Comparison of ENCODE assay signal across 8 mouse cellular contexts in genomic region chr1:53352327-53353261, GRCm38 (mm10). TPM values are rescaled to one million over a fixed set of nuclear protein-coding genes. Genes with fewer than 3 reads are reported as not detected.
DNase-seq lines count a peak whose midpoint lies in the region; ATAC-seq and TF ChIP-seq lines count a peak whose summit lies in the region.

TSS of gene Asdurf (minus strand) at chr1:53352619.
TSS of gene Gm28551 (minus strand) at chr1:53352667.
TSS of gene Asnsd1 (minus strand) at chr1:53352752.

- no peaks in the 10 kb centered on the region for H3K9me3 ChIP-seq in heart, embryonic 12.5 days (replicated peaks)
- no peaks in the 10 kb centered on the region for H3K9me3 ChIP-seq in kidney, postnatal 0 days (replicated peaks; ENCODE audit: low read length)
- no peaks in the 10 kb centered on the region for H3K9me3 ChIP-seq in liver, embryonic 11.5 days (ENCODE audit: control insufficient read depth, low read length)
- H3K9me3 ChIP-seq in stomach, embryonic 14.5 days (ENCODE audit: control insufficient read depth, low read depth, low read length), result no peaks in the 10 kb centered on the region

- peak within 1 kb of the TSS; percentile 80 for H3K27ac ChIP-seq in heart, embryonic 12.5 days (ENCODE audit: poor library complexity, severe bottlenecking)
- peak within 1 kb of the TSS; percentile 65; the same call in 1 of the 2 replicates for H3K27ac ChIP-seq in kidney, postnatal 0 days
- peak within 1 kb of the TSS; percentile 86 for H3K27ac ChIP-seq in liver, embryonic 11.5 days (ENCODE audit: low read depth, low read length)
- H3K27ac ChIP-seq in stomach, embryonic 14.5 days (ENCODE audit: low read length), result peak within 1 kb of the TSS; percentile 81

- peak; percentile 100 for ATAC-seq in erythroid progenitor cell, adult 5-6 weeks (replicated peaks; ENCODE audit: low FRiP score, poor library complexity, severe bottlenecking)
- ATAC-seq in heart, embryonic 12.5 days (ENCODE audit: insufficient number of reproducible peaks, low FRiP score), result peak; percentile 99
- ATAC-seq in kidney, postnatal 0 days (replicated peaks; ENCODE audit: low FRiP score, low read depth), result peak; percentile 100
- peak; percentile 100 for ATAC-seq in liver, embryonic 11.5 days (replicated peaks; ENCODE audit: low FRiP score)
- peak; percentile 100 for ATAC-seq in stomach, embryonic 14.5 days (ENCODE audit: insufficient number of reproducible peaks, insufficient read depth, low FRiP score, low read depth)

- H3K36me3 ChIP-seq in heart, embryonic 12.5 days, result peaks cover 21% of the 10 kb centered on the region
- H3K36me3 ChIP-seq in kidney, postnatal 0 days (ENCODE audit: insufficient read depth, low read length), result peaks cover 9% of the 10 kb centered on the region
- peaks cover 4% of the 10 kb centered on the region; the same call in 1 of the 2 replicates for H3K36me3 ChIP-seq in liver, embryonic 11.5 days (ENCODE audit: control insufficient read depth, insufficient read depth, low read length)
- H3K36me3 ChIP-seq in stomach, embryonic 14.5 days (ENCODE audit: control insufficient read depth, insufficient read depth, low read length), result peaks cover 10% of the 10 kb centered on the region

- peak within 1 kb of the TSS; percentile 65 for H3K4me2 ChIP-seq in heart, embryonic 12.5 days
- peak within 1 kb of the TSS; percentile 58 for H3K4me2 ChIP-seq in kidney, postnatal 0 days (ENCODE audit: low read length)
- H3K4me2 ChIP-seq in liver, embryonic 11.5 days, result peak within 1 kb of the TSS; percentile 66
- peak within 1 kb of the TSS; percentile 38 for H3K4me2 ChIP-seq in stomach, embryonic 14.5 days (replicated peaks; ENCODE audit: low read depth, low read length)

- DNase-seq in CD4-positive helper T cell, adult 2 months (ENCODE audit: low read depth, low spot score), result peak; percentile 98
- peak; percentile 94 for DNase-seq in brain, embryonic 18.5 days (ENCODE audit: low read depth, low spot score)
- DNase-seq in kidney, postnatal 0 days (ENCODE audit: low spot score), result peak; percentile 98
- peak; percentile 95 for DNase-seq in liver, embryonic 11.5 days (ENCODE audit: low spot score)
- DNase-seq in naive thymus-derived CD4-positive, alpha-beta T cell, adult 2 months (ENCODE audit: low read depth), result peak; percentile 98

- H3K4me1 ChIP-seq in heart, embryonic 12.5 days (replicated peaks), result peaks cover 6% of the 10 kb centered on the region
- H3K4me1 ChIP-seq in kidney, postnatal 0 days (replicated peaks; ENCODE audit: insufficient read depth, low read length), result peaks cover 4% of the 10 kb centered on the region
- peaks cover 4% of the 10 kb centered on the region; the same call in 1 of the 2 replicates for H3K4me1 ChIP-seq in liver, embryonic 11.5 days (replicated peaks; ENCODE audit: control insufficient read depth, insufficient read depth, low read length)
- peaks cover 5% of the 10 kb centered on the region; the same call in 1 of the 2 replicates for H3K4me1 ChIP-seq in stomach, embryonic 14.5 days (ENCODE audit: control insufficient read depth, insufficient read depth, low read length)

- peak within 1 kb of the TSS; percentile 92 for H3K9ac ChIP-seq in heart, embryonic 12.5 days
- peak within 1 kb of the TSS; percentile 72 for H3K9ac ChIP-seq in kidney, postnatal 0 days (ENCODE audit: low read depth, low read length)
- peak within 1 kb of the TSS; percentile 91 for H3K9ac ChIP-seq in liver, embryonic 11.5 days (ENCODE audit: low read depth, low read length)
- peak within 1 kb of the TSS; percentile 93 for H3K9ac ChIP-seq in stomach, embryonic 14.5 days (replicated peaks; ENCODE audit: low read depth, low read length)

- H3K4me3 ChIP-seq in heart, embryonic 12.5 days, result peak within 1 kb of the TSS; percentile 85
- peak within 1 kb of the TSS; percentile 62 for H3K4me3 ChIP-seq in kidney, postnatal 0 days (replicated peaks; ENCODE audit: low read depth, low read length)
- H3K4me3 ChIP-seq in liver, embryonic 11.5 days (ENCODE audit: low read depth, low read length), result peak within 1 kb of the TSS; percentile 92
- H3K4me3 ChIP-seq in stomach, embryonic 14.5 days (ENCODE audit: low read depth, low read length), result peak within 1 kb of the TSS; percentile 80

- TF ChIP-seq CTCF in kidney, postnatal 0 days (IDR thresholded peaks at IDR 0.05; ENCODE audit: low read depth), result peak; percentile 74

- under 1% methylated on average over 43 of the region's 44 CpGs for WGBS in heart, embryonic 12.5 days
- under 1% methylated on average over 37 of the region's 44 CpGs for WGBS in kidney, postnatal 0 days
- under 1% methylated on average over 44 of the region's 44 CpGs for WGBS in liver, embryonic 11.5 days
- WGBS in stomach, embryonic 14.5 days, result under 1% methylated on average over 44 of the region's 44 CpGs

- H3K27me3 ChIP-seq in heart, embryonic 12.5 days (replicated peaks), result no peaks in the 10 kb centered on the region
- no peaks in the 10 kb centered on the region for H3K27me3 ChIP-seq in kidney, postnatal 0 days (ENCODE audit: insufficient read depth, low read length)
- no peaks in the 10 kb centered on the region for H3K27me3 ChIP-seq in liver, embryonic 11.5 days (replicated peaks; ENCODE audit: control insufficient read depth, insufficient read depth, low read length)
- H3K27me3 ChIP-seq in stomach, embryonic 14.5 days (ENCODE audit: control insufficient read depth, insufficient read depth, low read length), result no peaks in the 10 kb centered on the region

RNA-seq across cellular contexts. Expression of gene Asdurf, which starts in this region (rescaled TPM):
- total RNA-seq in erythroid progenitor cell, adult 5-6 weeks (2015; ENCODE audit: low replicate concordance), result not detected in 2 replicates
- 6.0 and 55.6 TPM in 2 replicates for total RNA-seq in erythroid progenitor cell, adult 5-6 weeks (2017; ENCODE audit: low replicate concordance)
- polyA plus RNA-seq in heart, embryonic 12.5 days (2016; fragmentation: Nextera tagmentation; extraction: Ambion mirVana), result 1.1 and 5.7 TPM in 2 replicates
- polyA plus RNA-seq in kidney, postnatal 0 days (2015; fragmentation: Nextera tagmentation; extraction: Ambion mirVana), result 5.4 and 11.5 TPM in 2 replicates
- not detected in 2 replicates for polyA plus RNA-seq in liver, embryonic 11.5 days (2014; fragmentation: Nextera tagmentation; extraction: Ambion mirVana)
- 13.9 and 17.8 TPM in 2 replicates for polyA plus RNA-seq in stomach, embryonic 14.5 days (2014; fragmentation: Nextera tagmentation; extraction: Ambion mirVana)

RNA-seq across cellular contexts. Expression of gene Gm28551, which starts in this region (rescaled TPM):
- total RNA-seq in erythroid progenitor cell, adult 5-6 weeks (2015; ENCODE audit: low replicate concordance), result not detected in 2 replicates
- total RNA-seq in erythroid progenitor cell, adult 5-6 weeks (2017; ENCODE audit: low replicate concordance), result not detected in 2 replicates
- 0.13 and 0.57 TPM in 2 replicates for polyA plus RNA-seq in heart, embryonic 12.5 days (2016; fragmentation: Nextera tagmentation; extraction: Ambion mirVana)
- polyA plus RNA-seq in kidney, postnatal 0 days (2015; fragmentation: Nextera tagmentation; extraction: Ambion mirVana), result 0.22 and 0.26 TPM in 2 replicates
- 0.40 and 0.51 TPM in 2 replicates for polyA plus RNA-seq in liver, embryonic 11.5 days (2014; fragmentation: Nextera tagmentation; extraction: Ambion mirVana)
- 0.87 and 0.88 TPM in 2 replicates for polyA plus RNA-seq in stomach, embryonic 14.5 days (2014; fragmentation: Nextera tagmentation; extraction: Ambion mirVana)

RNA-seq across cellular contexts. Expression of gene Asnsd1, which starts in this region (rescaled TPM):
- 62.3 and 96.8 TPM in 2 replicates for total RNA-seq in erythroid progenitor cell, adult 5-6 weeks (2015; ENCODE audit: low replicate concordance)
- 32.8 and 44.5 TPM in 2 replicates for total RNA-seq in erythroid progenitor cell, adult 5-6 weeks (2017; ENCODE audit: low replicate concordance)
- 80.8 and 82.2 TPM in 2 replicates for polyA plus RNA-seq in heart, embryonic 12.5 days (2016; fragmentation: Nextera tagmentation; extraction: Ambion mirVana)
- polyA plus RNA-seq in kidney, postnatal 0 days (2015; fragmentation: Nextera tagmentation; extraction: Ambion mirVana), result 62.4 and 64.0 TPM in 2 replicates
- polyA plus RNA-seq in liver, embryonic 11.5 days (2014; fragmentation: Nextera tagmentation; extraction: Ambion mirVana), result 92.4 and 98.4 TPM in 2 replicates
- polyA plus RNA-seq in stomach, embryonic 14.5 days (2014; fragmentation: Nextera tagmentation; extraction: Ambion mirVana), result 73.1 and 74.6 TPM in 2 replicates

Comparison
In these comparisons a context has a peak if more than half of its experiments do, and no peak if none do; other contexts are left out.
1. Peak in every context shown above with its lines: DNase-seq, ATAC-seq, H3K4me3 ChIP-seq and H3K27ac ChIP-seq.